Mouse (Mus musculus): Measurements from ENCODE around the gene Plekha6. TPM values are rescaled to one million over a fixed set of nuclear protein-coding genes. Genes with fewer than 3 reads are reported as not detected.
A peak's percentile ranks its signal among the peaks of the same experiment; 100 is the strongest.

Plekha6 gene
- polyA plus RNA-seq, 1 experiment from 2014 or later = 8.8 TPM

- Histone ChIP-seq H3K9ac (ENCODE audit: low read depth, low read length) (no peak overlapping the region), H3K27me3 (ENCODE audit: insufficient read depth, low read length) (no peaks in the 10 kb centered on the region), H3K4me3 (replicated peaks; ENCODE audit: low read depth, low read length) (no peak overlapping the region), H3K27ac (no peak overlapping the region), H3K9me3 (replicated peaks; ENCODE audit: low read length) (no peaks in the 10 kb centered on the region), H3K4me1 (replicated peaks; ENCODE audit: insufficient read depth, low read length) (no peaks in the 10 kb centered on the region), H3K4me2 (ENCODE audit: low read length) (no peak overlapping the region), H3K36me3 (ENCODE audit: insufficient read depth, low read length) (no peaks in the 10 kb centered on the region)
- 93% methylated on average over 3 of the region's 3 CpGs for WGBS
- TF ChIP-seq CTCF (IDR thresholded peaks at IDR 0.05; ENCODE audit: low read depth) = no peak
- ATAC-seq (replicated peaks; ENCODE audit: low FRiP score, low read depth) (no peak), DNase-seq (ENCODE audit: low spot score) (no peak)
Measured at GRCm38 (mm10) chr1:133152213-133152612, 11.8 kb upstream of the Plekha6 start.

- Histone ChIP-seq H3K4me1 (replicated peaks; ENCODE audit: insufficient read depth, low read length) (peaks cover 5% of the 10 kb centered on the region; the same call in 1 of the 2 replicates), H3K36me3 (ENCODE audit: insufficient read depth, low read length) (no peaks in the 10 kb centered on the region), H3K4me2 (ENCODE audit: low read length) (no peak overlapping the region), H3K27me3 (ENCODE audit: insufficient read depth, low read length) (no peaks in the 10 kb centered on the region), H3K9me3 (replicated peaks; ENCODE audit: low read length) (no peaks in the 10 kb centered on the region), H3K27ac (no peak overlapping the region), H3K4me3 (replicated peaks; ENCODE audit: low read depth, low read length) (no peak overlapping the region), H3K9ac (ENCODE audit: low read depth, low read length) (no peak overlapping the region)
- DNase-seq (ENCODE audit: low spot score) (no peak), ATAC-seq (replicated peaks; ENCODE audit: low FRiP score, low read depth) (no peak)
- TF ChIP-seq CTCF (IDR thresholded peaks at IDR 0.05; ENCODE audit: low read depth) = no peak
- WGBS = 82% methylated on average over 6 of the region's 6 CpGs
Measured at GRCm38 (mm10) chr1:133155270-133155669, 8.7 kb upstream of the Plekha6 start.

GRCm38 (mm10) chr1:133159128-133159564, 4.9 kb upstream of the Plekha6 start:
- Histone ChIP-seq H3K27me3 (ENCODE audit: insufficient read depth, low read length) (0 out of 2 replicates have a peak, but pooled peaks cover 9% of the 10 kb centered on the region), H3K9me3 (replicated peaks; ENCODE audit: low read length) (no peaks in the 10 kb centered on the region), H3K9ac (ENCODE audit: low read depth, low read length) (0 out of 2 replicates have a peak overlapping the region, but pooled peaks have one; percentile 6), H3K36me3 (ENCODE audit: insufficient read depth, low read length) (no peaks in the 10 kb centered on the region), H3K27ac (0 out of 2 replicates have a peak overlapping the region, but pooled peaks have one; percentile 37), H3K4me2 (ENCODE audit: low read length) (peak overlapping the region; percentile 31), H3K4me3 (replicated peaks; ENCODE audit: low read depth, low read length) (no peak overlapping the region), H3K4me1 (replicated peaks; ENCODE audit: insufficient read depth, low read length) (peaks cover 12% of the 10 kb centered on the region; the same call in 1 of the 2 replicates)
- ATAC-seq (replicated peaks; ENCODE audit: low FRiP score, low read depth) (no peak), DNase-seq (ENCODE audit: low spot score) (peak; percentile 57)
- WGBS = 22% methylated on average over 7 of the region's 7 CpGs
- no peak for TF ChIP-seq CTCF (IDR thresholded peaks at IDR 0.05; ENCODE audit: low read depth)

- DNase-seq (ENCODE audit: low spot score) (no peak), ATAC-seq (replicated peaks; ENCODE audit: low FRiP score, low read depth) (no peak)
- Histone ChIP-seq H3K9ac (ENCODE audit: low read depth, low read length) (no peak overlapping the region), H3K27me3 (ENCODE audit: insufficient read depth, low read length) (0 out of 2 replicates have a peak, but pooled peaks cover 13% of the 10 kb centered on the region), H3K36me3 (ENCODE audit: insufficient read depth, low read length) (no peaks in the 10 kb centered on the region), H3K4me3 (replicated peaks; ENCODE audit: low read depth, low read length) (no peak overlapping the region), H3K4me1 (replicated peaks; ENCODE audit: insufficient read depth, low read length) (peaks cover 18% of the 10 kb centered on the region), H3K4me2 (ENCODE audit: low read length) (no peak overlapping the region), H3K27ac (no peak overlapping the region), H3K9me3 (replicated peaks; ENCODE audit: low read length) (no peaks in the 10 kb centered on the region)
- no peak for TF ChIP-seq CTCF (IDR thresholded peaks at IDR 0.05; ENCODE audit: low read depth)
- 60% methylated on average over 4 of the region's 4 CpGs for WGBS
Measured at GRCm38 (mm10) chr1:133161559-133161958, 2.5 kb upstream of the Plekha6 start.

DNA sequence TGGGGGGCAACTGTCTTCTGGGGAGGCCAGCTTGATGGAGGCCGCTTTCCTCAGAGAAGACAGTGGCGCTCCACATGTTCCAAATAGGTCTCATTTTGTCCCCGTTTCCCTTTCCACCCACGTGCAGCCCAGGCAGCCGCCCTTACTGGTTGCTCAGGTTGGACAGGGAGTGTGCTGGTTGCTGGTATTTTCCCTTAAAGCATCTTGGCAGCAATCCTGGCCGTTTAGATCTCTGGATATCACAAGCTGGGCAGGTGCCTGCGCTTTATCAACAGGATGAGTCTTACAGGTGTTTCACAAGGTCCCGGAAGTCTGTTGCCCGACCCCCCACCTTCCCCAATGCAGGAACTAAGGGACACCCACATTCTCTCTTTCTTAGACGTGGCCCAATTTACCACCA, 2.0 kb upstream of the Plekha6 start:
- DNase-seq (ENCODE audit: low spot score) = no peak
- Histone ChIP-seq H3K27ac (no peak overlapping the region), H3K36me3 (ENCODE audit: insufficient read depth, low read length) (no peaks in the 10 kb centered on the region), H3K4me1 (replicated peaks; ENCODE audit: insufficient read depth, low read length) (peaks cover 18% of the 10 kb centered on the region), H3K4me2 (ENCODE audit: low read length) (no peak overlapping the region), H3K9me3 (replicated peaks; ENCODE audit: low read length) (no peaks in the 10 kb centered on the region), H3K4me3 (replicated peaks; ENCODE audit: low read depth, low read length) (no peak overlapping the region), H3K9ac (ENCODE audit: low read depth, low read length) (no peak overlapping the region), H3K27me3 (ENCODE audit: insufficient read depth, low read length) (0 out of 2 replicates have a peak, but pooled peaks cover 13% of the 10 kb centered on the region)
- TF ChIP-seq CTCF (IDR thresholded peaks at IDR 0.05; ENCODE audit: low read depth) = no peak
- peak; percentile 41; the same call in 1 of the 2 replicates for ATAC-seq (replicated peaks; ENCODE audit: low FRiP score, low read depth)
- 71% methylated on average over 10 of the region's 10 CpGs for WGBS

DNA sequence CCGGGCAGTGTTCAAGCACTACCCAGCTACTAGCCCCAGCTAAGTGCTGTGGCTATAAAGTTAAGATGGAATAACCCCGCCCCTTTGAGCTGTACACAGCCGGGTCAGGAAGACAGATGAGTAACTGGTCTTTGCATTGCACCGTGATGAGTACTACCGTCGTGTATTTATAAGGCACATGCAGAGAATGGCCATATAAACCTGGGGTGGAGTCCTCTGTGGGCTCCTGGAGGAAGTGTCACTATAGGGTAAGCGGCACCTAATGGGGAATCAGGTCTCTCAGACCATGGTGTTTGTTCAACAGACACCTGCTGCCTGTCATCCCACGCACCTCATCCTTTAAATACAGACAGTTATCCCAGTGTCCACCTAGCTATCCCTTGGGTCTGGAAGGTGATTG, 1.0 kb upstream of the Plekha6 start:
- H3K36me3 ChIP-seq (ENCODE audit: insufficient read depth, low read length) = no peaks in the 10 kb centered on the region
- H3K4me3 ChIP-seq (replicated peaks; ENCODE audit: low read depth, low read length) = no peak overlapping the region
- H3K27me3 ChIP-seq (ENCODE audit: insufficient read depth, low read length) = 0 out of 2 replicates have a peak, but pooled peaks cover 13% of the 10 kb centered on the region
- no peak overlapping the region for H3K27ac ChIP-seq
- no peaks in the 10 kb centered on the region for H3K9me3 ChIP-seq (replicated peaks; ENCODE audit: low read length)
- 39% methylated on average over 8 of the region's 8 CpGs for WGBS
- no peak overlapping the region for H3K4me2 ChIP-seq (ENCODE audit: low read length)
- no peak for DNase-seq (ENCODE audit: low spot score)
- no peak for TF ChIP-seq CTCF (IDR thresholded peaks at IDR 0.05; ENCODE audit: low read depth)
- H3K9ac ChIP-seq (ENCODE audit: low read depth, low read length) = no peak overlapping the region
- ATAC-seq (replicated peaks; ENCODE audit: low FRiP score, low read depth) = no peak
- peaks cover 18% of the 10 kb centered on the region for H3K4me1 ChIP-seq (replicated peaks; ENCODE audit: insufficient read depth, low read length)

DNA sequence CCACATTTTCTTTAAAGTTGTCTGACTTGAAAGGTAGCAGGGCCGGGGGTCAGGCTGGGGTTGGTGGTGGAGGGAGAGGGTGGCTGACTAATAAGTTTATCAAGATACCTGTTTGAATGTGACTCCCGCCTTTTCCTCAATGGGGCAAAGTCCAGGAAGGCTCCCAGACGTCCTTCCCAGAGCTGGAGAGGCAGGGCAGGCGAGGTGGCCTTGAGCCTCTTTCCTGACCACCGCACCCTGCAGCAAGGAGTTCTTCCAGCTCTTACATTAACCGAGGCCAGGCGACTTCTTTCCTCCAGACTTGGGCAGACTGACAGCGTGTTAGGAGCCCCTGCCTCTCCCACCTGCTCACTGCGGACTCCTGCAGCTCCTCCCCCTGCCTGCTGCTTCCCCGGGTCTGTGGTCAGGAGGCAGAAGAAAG, 591 bp downstream of the Plekha6 start:
- Histone ChIP-seq H3K9ac (ENCODE audit: low read depth, low read length) (no peak overlapping the region), H3K4me1 (replicated peaks; ENCODE audit: insufficient read depth, low read length) (peaks cover 13% of the 10 kb centered on the region), H3K4me3 (replicated peaks; ENCODE audit: low read depth, low read length) (peak overlapping the region; percentile 55; the same call in 1 of the 2 replicates), H3K4me2 (ENCODE audit: low read length) (peak overlapping the region; percentile 97), H3K36me3 (ENCODE audit: insufficient read depth, low read length) (no peaks in the 10 kb centered on the region), H3K27me3 (ENCODE audit: insufficient read depth, low read length) (0 out of 2 replicates have a peak, but pooled peaks cover 13% of the 10 kb centered on the region), H3K9me3 (replicated peaks; ENCODE audit: low read length) (no peaks in the 10 kb centered on the region), H3K27ac (no peak overlapping the region)
- TF ChIP-seq CTCF (IDR thresholded peaks at IDR 0.05; ENCODE audit: low read depth) = no peak
- WGBS = 3% methylated on average over 10 of the region's 10 CpGs
- no peak for DNase-seq (ENCODE audit: low spot score)
- ATAC-seq (replicated peaks; ENCODE audit: low FRiP score, low read depth) = no peak
